Mouse (Mus musculus) G1E (cell line): Measurements from ENCODE around the gene Cacna1c. TPM values are rescaled to one million over a fixed set of nuclear protein-coding genes. Genes with fewer than 3 reads are reported as not detected.

Experiments used
- ATAC-seq: 2 replicates; pipeline ENCODE4 v1.8.0; 2016; ENCODE audit warnings: mild to moderate bottlenecking; ENCODE audit not compliant: insufficient number of reproducible peaks, poor library complexity, low FRiP score, severe bottlenecking; ENCODE audit errors: extremely low read depth
- DNase-seq: peaks from one replicate; pipeline ENCODE4 v3.0.0; 2012; ENCODE audit warnings: low spot score
- H3K27me3 ChIP-seq: 2 replicates; pipeline ENCODE4 v1.6.1; 2012; ENCODE audit warnings: mild to moderate bottlenecking, low read length, inconsistent platforms; ENCODE audit not compliant: insufficient read depth
- H3K36me3 ChIP-seq: replicated peaks from 2 replicates; pipeline ENCODE3; 2012; ENCODE audit warnings: mild to moderate bottlenecking, inconsistent platforms
- H3K4me1 ChIP-seq: 2 replicates; pipeline ENCODE4 v1.6.1; 2012; ENCODE audit warnings: low read depth, low read length, inconsistent platforms, mixed read lengths; ENCODE audit not compliant: insufficient read depth
- H3K4me3 ChIP-seq: 2 replicates; pipeline ENCODE4 v1.5.1; 2012; ENCODE audit warnings: low read depth, mild to moderate bottlenecking, inconsistent platforms, low read length, moderate library complexity, mixed read lengths
- H3K9me3 ChIP-seq: replicated peaks from 2 replicates; pipeline ENCODE4 v1.6.1; 2012; ENCODE audit warnings: inconsistent platforms
- CTCF ChIP-seq: IDR thresholded peaks from 2 replicates; pipeline ENCODE4 v1.5.1; 2012; ENCODE audit warnings: low read depth, low read length, inconsistent platforms, mixed read lengths
- GATA1 ChIP-seq: IDR thresholded peaks from 2 replicates; pipeline ENCODE4 v1.6.1; 2012; ENCODE audit warnings: borderline replicate concordance, low read length, inconsistent platforms, mixed read lengths
- GATA2 ChIP-seq: IDR thresholded peaks from 2 replicates; pipeline ENCODE4 v1.6.1; 2012; ENCODE audit warnings: low read depth, low read length, inconsistent platforms, borderline replicate concordance
- POLR2AphosphoS5 ChIP-seq: IDR thresholded peaks from 2 replicates; pipeline ENCODE4 v1.6.1; 2012; ENCODE audit warnings: low read depth, low read length, inconsistent platforms; ENCODE audit not compliant: insufficient replicate concordance
- TAL1 ChIP-seq: conservative IDR thresholded peaks from 2 replicates; pipeline ENCODE4 v1.6.1; 2012; ENCODE audit warnings: low read depth, low read length, inconsistent platforms, mixed read lengths
- polyA plus RNA-seq: library from polyadenylated mRNA; stranded (reverse); fragments of >175 nt; gene quantifications from 2 replicates; pipeline ENCODE4 v1.2.3, GENCODE M21; 2012
- total RNA-seq, 2 experiments: library from RNA; stranded (forward) in 1 of 2; stranded (reverse) in 1 of 2; fragments of 200-1000 nt in 1 of 2; fragments of >200 nt in 1 of 2; fragmentation: Nextera tagmentation in 1 of 2; gene quantifications; 2 replicates each; pipeline ENCODE4 v1.2.3; 2014 to 2017

Gene Cacna1c
- total and polyA plus RNA-seq, 3 experiments: 0.11 TPM; not detected in 2

DNA sequence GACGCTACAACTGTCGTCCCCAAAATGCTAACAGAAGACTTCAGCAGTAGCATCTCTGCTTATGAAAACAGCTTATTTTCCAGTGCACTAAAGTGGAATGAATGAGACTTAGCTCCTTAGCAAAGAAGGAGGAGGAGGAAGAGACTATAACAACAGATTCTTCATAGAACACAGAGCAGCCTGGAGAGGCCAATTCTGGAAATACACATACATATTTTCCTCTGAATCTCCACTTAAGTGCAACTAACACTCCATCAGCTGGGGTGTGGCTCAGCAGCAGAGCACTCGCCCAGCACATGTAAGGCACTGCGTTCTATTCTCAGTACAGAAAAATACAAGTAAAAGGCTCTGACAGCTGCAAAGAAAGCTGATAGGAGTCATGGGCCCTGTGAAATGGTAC is 384.2 kb downstream of the Cacna1c start:
- DNase-seq (no peak), ATAC-seq (no peak)
- no peaks in the 10 kb centered on the region for H3K4me1 ChIP-seq
- no peak overlapping the region for H3K4me3 ChIP-seq
- H3K9me3 ChIP-seq: peaks cover 66% of the 10 kb centered on the region
- no peaks in the 10 kb centered on the region for H3K36me3 ChIP-seq
- H3K27me3 ChIP-seq: no peaks in the 10 kb centered on the region; the same call in 1 of the 2 replicates
- TF ChIP-seq GATA2: no peak
- no peak for TF ChIP-seq POLR2AphosphoS5
- no peak for TF ChIP-seq TAL1
- TF ChIP-seq CTCF: no peak
- no peak for TF ChIP-seq GATA1

DNA sequence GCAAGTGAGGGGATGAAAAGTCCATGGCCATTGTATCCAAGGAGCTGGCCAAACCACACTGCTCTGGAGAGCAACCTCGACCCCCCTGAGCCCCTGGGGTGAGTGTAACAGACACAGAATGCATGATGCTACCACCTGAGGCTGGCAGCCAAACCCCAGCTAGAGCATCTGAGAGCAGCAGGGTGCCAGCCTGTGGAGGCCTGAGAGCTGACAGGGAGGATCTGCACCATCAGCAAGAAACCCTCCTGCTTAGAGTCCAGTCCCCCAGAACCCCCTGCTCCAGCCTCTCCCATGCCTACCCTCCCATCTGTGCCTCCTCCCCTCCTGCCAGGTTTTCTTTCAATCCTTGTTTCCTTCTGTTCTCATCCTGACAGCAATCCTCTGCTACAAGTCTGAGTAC is 385.4 kb downstream of the Cacna1c start:
- Histone ChIP-seq H3K4me1 (no peaks in the 10 kb centered on the region), H3K36me3 (no peaks in the 10 kb centered on the region), H3K4me3 (no peak overlapping the region), H3K9me3 (peaks cover 75% of the 10 kb centered on the region), H3K27me3 (no peaks in the 10 kb centered on the region; the same call in 1 of the 2 replicates)
- ATAC-seq (no peak), DNase-seq (no peak)
- TF ChIP-seq TAL1 (no peak), GATA2 (no peak), POLR2AphosphoS5 (no peak), GATA1 (no peak), CTCF (no peak)

DNA sequence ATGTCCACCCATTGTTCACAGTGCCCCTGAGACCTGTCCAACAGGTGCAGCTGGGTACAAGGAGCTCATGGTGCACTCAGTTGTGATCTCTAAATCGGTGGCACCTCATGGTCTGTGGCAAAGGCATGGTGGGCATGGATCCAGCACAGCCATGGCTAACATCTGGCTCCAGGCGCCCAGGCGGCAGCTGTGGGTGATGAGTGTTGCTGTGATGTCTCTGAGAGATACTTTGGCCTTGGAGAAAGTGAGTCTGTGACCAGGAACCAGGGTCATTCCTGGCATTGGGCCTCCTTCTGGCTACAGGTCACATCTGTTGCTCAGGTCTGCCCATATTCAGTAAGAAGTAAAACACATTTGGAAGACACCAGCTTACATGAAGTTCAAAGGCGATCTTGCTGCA is 391.1 kb downstream of the Cacna1c start:
- no peaks in the 10 kb centered on the region for H3K4me1 ChIP-seq
- peaks cover 90% of the 10 kb centered on the region for H3K9me3 ChIP-seq
- ATAC-seq (no peak), DNase-seq (no peak)
- no peak for TF ChIP-seq CTCF
- no peak for TF ChIP-seq POLR2AphosphoS5
- no peak for TF ChIP-seq TAL1
- TF ChIP-seq GATA2: no peak
- TF ChIP-seq GATA1: no peak
- no peaks in the 10 kb centered on the region for H3K27me3 ChIP-seq
- no peak overlapping the region for H3K4me3 ChIP-seq
- no peaks in the 10 kb centered on the region for H3K36me3 ChIP-seq

DNA sequence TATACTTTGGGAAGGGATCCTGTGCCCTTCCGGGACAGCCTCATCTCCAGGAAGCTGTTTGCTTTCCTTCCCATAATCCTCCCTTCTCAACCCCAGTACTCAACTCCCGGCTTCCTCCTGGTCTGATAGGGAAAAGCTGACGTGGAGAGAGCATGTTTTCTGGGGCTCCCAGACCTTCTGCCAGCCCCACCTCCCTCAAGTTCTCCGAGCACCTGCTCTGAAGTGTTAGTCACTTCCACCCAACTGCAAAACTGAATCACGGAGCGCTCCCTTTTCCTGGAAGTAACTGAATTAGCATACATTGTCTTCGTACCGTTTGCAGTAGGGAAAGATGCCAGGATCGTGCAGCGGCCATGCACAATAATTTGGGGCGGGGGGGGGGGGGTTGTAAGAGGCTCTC is 393.9 kb downstream of the Cacna1c start:
- no peaks in the 10 kb centered on the region for H3K27me3 ChIP-seq
- no peaks in the 10 kb centered on the region for H3K36me3 ChIP-seq
- no peak overlapping the region for H3K4me3 ChIP-seq
- DNase-seq: no peak
- ATAC-seq: no peak
- H3K4me1 ChIP-seq: no peaks in the 10 kb centered on the region
- H3K9me3 ChIP-seq: peaks cover 82% of the 10 kb centered on the region
- TF ChIP-seq TAL1 (no peak), CTCF (no peak), GATA1 (no peak), POLR2AphosphoS5 (no peak), GATA2 (no peak)

DNA sequence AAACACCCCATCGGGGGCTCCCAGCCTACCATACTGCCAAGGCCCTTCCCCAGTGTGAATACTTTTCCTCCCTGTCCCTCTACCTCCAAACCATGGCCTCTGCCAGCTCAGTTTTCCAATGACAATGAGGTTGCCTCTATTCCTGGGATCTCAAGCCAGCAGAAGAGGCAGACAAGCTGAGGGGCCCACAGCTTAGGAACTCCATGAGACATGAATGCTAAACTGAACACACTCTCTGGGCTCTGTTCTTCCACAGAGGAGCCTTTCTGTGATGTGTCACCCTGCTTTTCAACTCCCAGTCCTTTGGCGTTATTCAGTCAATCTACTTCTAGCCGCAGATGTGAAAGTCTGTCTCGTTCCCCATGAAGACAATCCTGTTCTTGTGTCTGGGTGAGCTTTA is 399.8 kb downstream of the Cacna1c start:
- Histone ChIP-seq H3K36me3 (no peaks in the 10 kb centered on the region), H3K4me1 (no peaks in the 10 kb centered on the region), H3K27me3 (no peaks in the 10 kb centered on the region), H3K9me3 (peaks cover 73% of the 10 kb centered on the region), H3K4me3 (no peak overlapping the region)
- TF ChIP-seq CTCF: no peak
- no peak for TF ChIP-seq POLR2AphosphoS5
- TF ChIP-seq GATA1: no peak
- no peak for ATAC-seq
- DNase-seq: no peak

DNA sequence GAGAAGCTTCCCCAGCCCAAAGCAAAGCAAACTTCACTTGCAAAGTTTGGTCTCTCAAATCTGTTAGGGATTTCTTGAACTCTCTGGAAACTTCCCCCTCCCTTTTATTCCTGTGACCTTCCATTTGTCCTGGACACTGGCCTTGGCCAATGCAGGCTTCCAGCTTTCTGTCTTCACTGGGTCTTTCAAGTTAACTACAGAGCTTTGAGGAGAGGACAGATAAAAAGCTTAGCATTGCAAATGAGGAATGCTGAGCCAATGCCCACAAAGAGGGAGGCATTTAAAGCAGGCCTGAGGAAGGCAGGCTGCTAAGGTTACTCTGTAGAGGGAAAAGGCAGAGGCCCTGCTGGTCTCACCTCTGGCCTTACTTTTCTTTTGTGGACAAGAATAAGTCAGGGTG is 400.5 kb downstream of the Cacna1c start:
- Histone ChIP-seq H3K9me3 (peaks cover 73% of the 10 kb centered on the region), H3K36me3 (no peaks in the 10 kb centered on the region), H3K27me3 (no peaks in the 10 kb centered on the region), H3K4me1 (no peaks in the 10 kb centered on the region), H3K4me3 (no peak overlapping the region)
- DNase-seq (no peak), ATAC-seq (no peak)
- no peak for TF ChIP-seq TAL1
- TF ChIP-seq GATA2: no peak
- TF ChIP-seq GATA1: no peak
- no peak for TF ChIP-seq CTCF

DNA sequence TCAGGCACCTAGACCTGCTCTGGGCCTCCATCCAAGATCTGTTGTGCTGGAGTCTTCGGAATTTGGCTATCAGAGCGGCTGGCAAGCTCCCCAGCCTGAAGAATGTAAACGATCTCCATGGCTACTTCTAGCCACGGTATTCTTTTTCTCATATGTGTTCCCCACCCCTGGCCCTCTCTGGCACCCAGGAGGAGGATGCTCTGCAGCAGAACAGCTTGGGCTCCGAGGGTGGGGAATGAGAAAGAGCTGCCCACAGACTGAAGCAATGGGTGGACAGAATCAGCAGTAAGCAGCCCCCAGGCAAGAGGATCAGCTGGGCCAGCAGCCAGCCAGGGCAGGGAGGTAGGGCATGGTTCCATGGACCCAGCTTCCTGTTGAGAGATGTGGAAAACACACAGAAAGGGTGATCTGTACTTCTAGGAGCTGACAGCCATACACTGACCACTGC is 404.3 kb downstream of the Cacna1c start:
- Histone ChIP-seq H3K4me3 (no peak overlapping the region), H3K27me3 (no peaks in the 10 kb centered on the region), H3K36me3 (no peaks in the 10 kb centered on the region), H3K4me1 (no peaks in the 10 kb centered on the region), H3K9me3 (peaks cover 77% of the 10 kb centered on the region)
- DNase-seq (no peak), ATAC-seq (no peak)
- TF ChIP-seq GATA2: no peak
- no peak for TF ChIP-seq GATA1
- TF ChIP-seq TAL1: no peak
